Mouse (Mus musculus) ES-Bruce4 (cell line): Measurements from ENCODE around the gene Tdrd6. TPM values are rescaled to one million over a fixed set of nuclear protein-coding genes. Genes with fewer than 3 reads are reported as not detected.

Experiments used
- H3K27ac ChIP-seq: 2 replicates; pipeline ENCODE4 v1.5.1; 2012; ENCODE audit warnings: low read length, inconsistent platforms; ENCODE audit not compliant: insufficient read depth
- H3K27me3 ChIP-seq: 2 replicates; pipeline ENCODE4 v1.6.1; 2012; ENCODE audit warnings: mild to moderate bottlenecking, low read length, inconsistent platforms; ENCODE audit not compliant: control insufficient read depth, poor library complexity, insufficient read depth, severe bottlenecking
- H3K36me3 ChIP-seq: 2 replicates; pipeline ENCODE4 v1.6.1; 2012; ENCODE audit warnings: inconsistent platforms, mild to moderate bottlenecking, low read length, moderate library complexity; ENCODE audit not compliant: control insufficient read depth, poor library complexity, insufficient read depth, severe bottlenecking
- H3K4me1 ChIP-seq: one replicate; pipeline ENCODE4 v1.8.1; 2011; ENCODE audit warnings: low read length; ENCODE audit not compliant: control insufficient read depth, insufficient read depth
- H3K4me3 ChIP-seq: 2 replicates; pipeline ENCODE4 v1.5.1; 2011; ENCODE audit warnings: low read depth, mild to moderate bottlenecking, low read length
- H3K9ac ChIP-seq: 2 replicates; pipeline ENCODE4 v1.6.1; 2012; ENCODE audit warnings: low read depth, mild to moderate bottlenecking, inconsistent platforms; ENCODE audit not compliant: poor library complexity, severe bottlenecking
- H3K9me3 ChIP-seq: replicated peaks from 2 replicates; pipeline ENCODE4 v1.6.1; 2012; ENCODE audit warnings: mild to moderate bottlenecking, low read length, inconsistent platforms; ENCODE audit not compliant: control insufficient read depth, poor library complexity, insufficient read depth, severe bottlenecking
- CTCF ChIP-seq: IDR thresholded peaks from one replicate; pipeline ENCODE4 v1.8.1; 2011; ENCODE audit warnings: low read depth, low read length
- EP300 ChIP-seq: IDR thresholded peaks from 2 replicates; pipeline ENCODE4 v1.6.1; 2011; ENCODE audit warnings: low read depth, low read length; ENCODE audit not compliant: insufficient read depth
- POLR2A ChIP-seq: IDR thresholded peaks from one replicate; pipeline ENCODE4 v1.8.1; 2011; ENCODE audit warnings: low read length; ENCODE audit not compliant: insufficient read depth
- polyA plus RNA-seq: library from polyadenylated mRNA; stranded (reverse); fragments of >200 nt; gene quantifications from 2 replicates; pipeline ENCODE4 v1.2.4, GENCODE M21; 2011; ENCODE audit warnings: low read depth; ENCODE audit not compliant: missing spikeins, insufficient read depth, insufficient read length

The Tdrd6 gene
- polyA plus RNA-seq, 1 experiment, result 0.54 TPM

DNA sequence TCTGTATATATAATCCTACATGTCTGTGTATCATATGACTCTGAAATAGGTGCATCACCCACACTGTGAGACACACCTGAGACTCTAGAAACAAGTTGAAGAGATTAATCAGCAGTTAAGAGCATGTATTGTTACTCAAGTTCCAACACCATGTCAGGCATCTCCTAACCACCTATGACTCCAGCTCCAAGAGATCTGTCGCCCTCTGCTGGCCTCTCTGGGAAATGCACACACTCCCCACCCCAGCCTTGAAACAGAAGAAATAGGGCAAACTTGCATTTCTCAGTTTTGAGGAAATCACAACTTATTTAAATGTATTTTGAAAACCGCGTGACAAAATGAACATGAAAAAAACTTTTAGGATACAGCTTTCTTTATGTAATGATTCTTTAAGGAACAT is 23.4 kb downstream of the Tdrd6 start:
- Histone ChIP-seq H3K36me3 (no peaks in the 10 kb centered on the region), H3K27me3 (no peaks in the 10 kb centered on the region), H3K9ac (no peak overlapping the region), H3K27ac (no peak overlapping the region), H3K9me3 (no peaks in the 10 kb centered on the region), H3K4me1 (no peaks in the 10 kb centered on the region), H3K4me3 (no peak overlapping the region)
- TF ChIP-seq CTCF (peak; percentile 88), EP300 (no peak), POLR2A (no peak)

DNA sequence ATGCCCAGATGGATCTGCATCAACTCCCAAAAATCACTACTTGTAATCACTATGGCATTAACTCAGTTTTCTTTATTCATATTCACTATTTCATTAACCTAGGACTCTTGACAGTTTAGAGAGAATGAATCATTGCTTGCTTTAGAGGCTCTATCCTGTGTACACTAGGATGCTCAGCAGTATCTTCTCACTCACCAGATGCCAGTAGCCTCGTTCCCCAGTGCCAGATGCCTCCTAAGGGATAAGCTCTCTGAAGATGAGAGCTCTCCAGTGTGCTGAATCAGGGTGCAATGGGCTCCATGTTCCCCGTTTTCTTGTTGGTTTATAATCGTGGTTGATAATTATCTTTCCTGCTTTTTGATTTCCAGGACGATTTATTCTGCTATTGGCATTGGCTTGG is 31.4 kb downstream of the Tdrd6 start:
- no peaks in the 10 kb centered on the region for H3K36me3 ChIP-seq
- no peak overlapping the region for H3K4me3 ChIP-seq
- TF ChIP-seq CTCF (no peak), POLR2A (no peak), EP300 (no peak)
- H3K4me1 ChIP-seq, result no peaks in the 10 kb centered on the region
- H3K27ac ChIP-seq, result no peak overlapping the region
- H3K9me3 ChIP-seq, result no peaks in the 10 kb centered on the region
- no peak overlapping the region for H3K9ac ChIP-seq
- H3K27me3 ChIP-seq, result no peaks in the 10 kb centered on the region

DNA sequence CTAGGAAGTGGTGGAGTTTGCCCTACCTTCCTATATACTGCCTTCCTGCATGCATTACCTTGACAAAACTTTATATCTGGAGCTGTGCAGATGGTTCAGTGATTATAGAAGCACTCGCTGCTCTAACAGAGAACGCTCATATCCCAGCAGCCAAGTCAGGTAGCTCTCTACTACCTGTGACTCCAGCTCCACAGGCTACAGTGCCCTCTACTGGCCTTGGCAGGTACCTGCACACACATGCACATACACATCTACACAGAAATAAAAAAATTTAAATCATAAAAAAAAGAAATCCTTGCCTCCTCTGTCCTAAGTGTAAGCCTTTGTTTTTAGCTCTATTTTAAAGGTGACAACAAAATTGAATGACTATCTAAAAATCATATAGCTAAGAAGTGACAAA is 32.4 kb downstream of the Tdrd6 start:
- no peak overlapping the region for H3K27ac ChIP-seq
- no peaks in the 10 kb centered on the region for H3K27me3 ChIP-seq
- TF ChIP-seq POLR2A, result no peak
- TF ChIP-seq EP300, result no peak
- peak; percentile 41 for TF ChIP-seq CTCF
- no peaks in the 10 kb centered on the region for H3K36me3 ChIP-seq
- H3K4me3 ChIP-seq, result no peak overlapping the region
- H3K9me3 ChIP-seq, result no peaks in the 10 kb centered on the region
- H3K9ac ChIP-seq, result no peak overlapping the region
- no peaks in the 10 kb centered on the region for H3K4me1 ChIP-seq

DNA sequence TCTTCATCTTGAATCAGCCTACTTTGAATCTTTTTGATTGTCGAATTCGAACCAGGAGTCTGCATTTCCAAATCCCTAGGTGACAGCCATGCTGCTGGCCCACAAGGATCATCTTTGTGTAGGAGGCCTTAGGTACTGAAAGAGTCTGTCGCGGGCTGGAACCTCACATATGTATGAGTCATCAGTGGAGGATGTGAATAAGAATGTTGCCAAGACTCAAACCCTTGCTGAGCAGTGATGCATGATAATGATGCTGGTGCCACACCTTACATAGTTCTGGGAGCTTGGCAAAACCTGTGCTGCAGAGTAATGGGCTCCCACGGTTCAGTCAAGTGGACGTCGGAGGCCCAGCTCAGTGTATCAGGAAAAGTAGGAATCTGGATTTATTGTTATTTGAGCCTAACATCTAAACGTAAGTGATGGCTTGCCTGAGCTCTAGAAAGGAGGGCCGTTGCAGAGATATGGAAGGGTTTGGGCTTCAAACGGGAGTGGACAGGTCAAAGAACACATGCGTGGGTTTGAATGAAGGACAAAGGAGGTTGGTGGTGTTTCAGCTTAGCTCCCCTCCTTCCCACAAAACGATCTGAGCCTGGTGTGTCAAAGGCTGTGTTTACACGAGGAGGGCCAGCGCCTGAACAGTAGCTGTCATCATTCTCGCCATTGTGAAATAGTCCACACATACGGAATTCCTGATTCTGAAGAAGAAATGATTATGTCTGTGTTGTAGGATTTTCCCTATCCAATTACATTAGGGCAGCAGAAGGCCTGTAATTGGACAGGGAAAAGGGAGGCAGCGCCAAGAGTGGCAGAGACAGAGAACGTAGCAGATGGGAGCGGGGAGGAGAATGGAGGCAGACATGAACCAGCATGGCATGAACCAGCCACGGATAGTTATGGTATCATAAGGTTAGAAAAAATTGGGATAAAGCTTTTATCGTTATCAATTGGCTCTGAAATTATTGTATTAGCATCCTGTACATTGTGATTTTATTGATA is 37.5 kb downstream of the Tdrd6 start:
- Histone ChIP-seq H3K4me1 (no peaks in the 10 kb centered on the region), H3K4me3 (no peak overlapping the region), H3K27ac (no peak overlapping the region), H3K27me3 (no peaks in the 10 kb centered on the region), H3K9me3 (no peaks in the 10 kb centered on the region), H3K9ac (no peak overlapping the region), H3K36me3 (no peaks in the 10 kb centered on the region)
- no peak for TF ChIP-seq POLR2A
- no peak for TF ChIP-seq CTCF
- no peak for TF ChIP-seq EP300

DNA sequence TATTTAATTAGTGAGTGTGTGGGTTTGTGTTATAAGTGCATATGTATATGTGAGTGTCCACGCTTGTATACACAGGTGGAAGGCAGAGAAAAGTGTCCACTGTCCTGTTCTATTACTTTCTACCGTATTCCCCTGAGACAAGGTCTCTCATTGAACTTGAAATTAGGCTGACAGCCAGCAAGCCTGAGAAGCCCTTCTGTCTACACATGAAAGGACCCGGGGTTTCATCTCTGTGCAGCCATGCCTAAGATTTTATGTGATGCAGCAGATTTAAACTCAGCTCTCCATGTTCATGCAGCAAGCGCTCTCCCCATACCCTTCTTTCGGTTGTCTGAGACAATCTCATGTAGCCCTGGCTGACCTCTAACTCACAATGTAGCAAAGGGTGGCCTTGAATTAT is 39.6 kb downstream of the Tdrd6 start:
- Histone ChIP-seq H3K27me3 (no peaks in the 10 kb centered on the region), H3K9me3 (no peaks in the 10 kb centered on the region), H3K4me1 (no peaks in the 10 kb centered on the region), H3K9ac (no peak overlapping the region), H3K27ac (no peak overlapping the region), H3K36me3 (no peaks in the 10 kb centered on the region), H3K4me3 (no peak overlapping the region)
- TF ChIP-seq CTCF (no peak), POLR2A (no peak), EP300 (no peak)

DNA sequence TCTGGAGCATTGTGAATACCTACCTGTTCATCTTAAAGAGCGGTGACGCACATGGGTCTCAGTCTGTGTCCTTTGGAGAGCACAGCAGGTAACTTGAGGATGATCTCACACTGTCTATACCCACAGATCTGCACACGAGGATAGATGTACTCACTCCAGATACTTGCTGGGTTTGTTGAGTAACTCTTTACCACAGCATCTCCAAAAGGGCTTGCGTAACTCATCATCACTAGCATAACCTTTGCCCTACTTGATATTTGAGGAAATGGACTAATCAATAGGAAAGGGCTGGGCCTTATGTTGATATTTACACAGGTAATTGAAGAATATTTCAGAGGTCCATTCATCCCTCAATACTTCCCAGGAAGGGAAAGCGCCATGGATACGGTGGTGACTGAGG is 40.3 kb downstream of the Tdrd6 start:
- H3K27ac ChIP-seq, result no peak overlapping the region
- no peak overlapping the region for H3K4me3 ChIP-seq
- no peak overlapping the region for H3K9ac ChIP-seq
- no peaks in the 10 kb centered on the region for H3K9me3 ChIP-seq
- H3K4me1 ChIP-seq, result no peaks in the 10 kb centered on the region
- no peaks in the 10 kb centered on the region for H3K27me3 ChIP-seq
- TF ChIP-seq EP300, result no peak
- no peak for TF ChIP-seq POLR2A
- no peak for TF ChIP-seq CTCF
- H3K36me3 ChIP-seq, result no peaks in the 10 kb centered on the region
